Mouse (Mus musculus) embryonic facial prominence, embryonic 10.5 days (tissue): ENCODE measurements around the gene Prkar1a. TPM values are rescaled to one million over a fixed set of nuclear protein-coding genes. Genes with fewer than 3 reads are reported as not detected.

Experiments
- DNase-seq: peaks from one replicate; pipeline ENCODE4 v3.0.0-alpha.2; 2017; ENCODE audit warnings: low spot score
- H3K27ac ChIP-seq: fragments of 300-500 bp; sonication (generic); replicated peaks from 2 replicates; pipeline ENCODE4 v1.5.1; 2016; ENCODE audit warnings: mild to moderate bottlenecking
- H3K27me3 ChIP-seq: fragments of 300-500 bp; sonication (generic); replicated peaks from 2 replicates; pipeline ENCODE4 v1.6.1; 2016; ENCODE audit warnings: low read depth, mild to moderate bottlenecking; ENCODE audit not compliant: poor library complexity, severe bottlenecking
- H3K36me3 ChIP-seq: fragments of 300-500 bp; sonication (generic); replicated peaks from 2 replicates; pipeline ENCODE4 v1.6.1; 2016; ENCODE audit warnings: mild to moderate bottlenecking, moderate library complexity
- H3K4me1 ChIP-seq: fragments of 300-500 bp; sonication (generic); 2 replicates; pipeline ENCODE4 v1.6.1; 2016
- H3K4me3 ChIP-seq: fragments of 300-500 bp; sonication (generic); 2 replicates; pipeline ENCODE4 v1.5.1; 2016; ENCODE audit warnings: mild to moderate bottlenecking, moderate library complexity
- H3K9me3 ChIP-seq: fragments of 300-500 bp; sonication (generic); 2 replicates; pipeline ENCODE4 v1.6.1; 2016; ENCODE audit warnings: mild to moderate bottlenecking
- WGBS: fragments of 180-500 bp; shearing (Covaris S2); methylation state at CpG from one replicate; pipeline ENCODE4 v1.1.7; 2016; 5-methylcytosine and 5-hydroxymethylcytosine counted together
- polyA plus RNA-seq: library from polyadenylated mRNA; unstranded; fragments of >200 nt; fragmentation: Nextera tagmentation; extraction: Ambion mirVana; gene quantifications from 2 replicates; pipeline ENCODE4 v1.2.1, GENCODE M21; 2016

Prkar1a gene
- polyA plus RNA-seq, 1 experiment from 2014 or later, result 349 TPM

- Histone ChIP-seq H3K27me3 (no peaks in the 10 kb centered on the region), H3K27ac (no peak overlapping the region), H3K4me1 (peaks cover 8% of the 10 kb centered on the region), H3K9me3 (no peaks in the 10 kb centered on the region), H3K36me3 (no peaks in the 10 kb centered on the region), H3K4me3 (no peak overlapping the region)
- 90% methylated on average over 22 of the region's 22 CpGs for WGBS
- no peak for DNase-seq
These were observed 55.4 kb downstream of the Prkar1a start for GRCm38 (mm10) chr11:109704311-109705205.

- DNase-seq, result no peak
These were observed 56.3 kb downstream of the Prkar1a start for GRCm38 (mm10) chr11:109705336-109706054.

GRCm38 (mm10) chr11:109706055-109706412, 56.8 kb downstream of the Prkar1a start:
- H3K4me1 ChIP-seq, result peaks cover 8% of the 10 kb centered on the region
- H3K27me3 ChIP-seq, result no peaks in the 10 kb centered on the region
- no peak overlapping the region for H3K27ac ChIP-seq
- no peak for DNase-seq
- H3K9me3 ChIP-seq, result no peaks in the 10 kb centered on the region
- H3K36me3 ChIP-seq, result no peaks in the 10 kb centered on the region
- WGBS, result 68% methylated on average over 9 of the region's 9 CpGs
- no peak overlapping the region for H3K4me3 ChIP-seq

More at GRCm38 (mm10) chr11:109705336-109706054, 56.3 kb downstream of the Prkar1a start:
- Histone ChIP-seq H3K9me3 (no peaks in the 10 kb centered on the region), H3K27me3 (no peaks in the 10 kb centered on the region), H3K4me1 (peaks cover 8% of the 10 kb centered on the region), H3K36me3 (no peaks in the 10 kb centered on the region), H3K27ac (no peak overlapping the region), H3K4me3 (no peak overlapping the region)
- 87% methylated on average over 9 of the region's 9 CpGs for WGBS

- WGBS, result 88% methylated on average over 4 of the region's 4 CpGs
- Histone ChIP-seq H3K36me3 (no peaks in the 10 kb centered on the region), H3K4me3 (no peak overlapping the region), H3K4me1 (peaks cover 8% of the 10 kb centered on the region), H3K27me3 (no peaks in the 10 kb centered on the region), H3K27ac (no peak overlapping the region), H3K9me3 (no peaks in the 10 kb centered on the region)
- DNase-seq, result no peak
These were observed 57.4 kb downstream of the Prkar1a start for GRCm38 (mm10) chr11:109706586-109706985.

GRCm38 (mm10) chr11:109707442-109707841, 58.2 kb downstream of the Prkar1a start:
- Histone ChIP-seq H3K27me3 (no peaks in the 10 kb centered on the region), H3K4me3 (no peak overlapping the region), H3K4me1 (peaks cover 3% of the 10 kb centered on the region), H3K36me3 (no peaks in the 10 kb centered on the region), H3K9me3 (no peaks in the 10 kb centered on the region), H3K27ac (no peak overlapping the region)
- no peak for DNase-seq
- 59% methylated on average over 3 of the region's 3 CpGs for WGBS

- Histone ChIP-seq H3K27me3 (no peaks in the 10 kb centered on the region), H3K9me3 (no peaks in the 10 kb centered on the region), H3K4me3 (no peak overlapping the region), H3K36me3 (no peaks in the 10 kb centered on the region), H3K4me1 (peaks cover 12% of the 10 kb centered on the region), H3K27ac (no peak overlapping the region)
- no peak for DNase-seq
- WGBS, result 92% methylated on average over 4 of the region's 4 CpGs
These were observed 59.6 kb downstream of the Prkar1a start for GRCm38 (mm10) chr11:109708786-109709185.

GRCm38 (mm10) chr11:109709501-109709900, 60.3 kb downstream of the Prkar1a start:
- no peak for DNase-seq
- 86% methylated on average over 5 of the region's 5 CpGs for WGBS
- no peaks in the 10 kb centered on the region for H3K36me3 ChIP-seq
- H3K4me1 ChIP-seq, result peaks cover 19% of the 10 kb centered on the region
- no peak overlapping the region for H3K27ac ChIP-seq
- no peaks in the 10 kb centered on the region for H3K9me3 ChIP-seq
- H3K4me3 ChIP-seq, result no peak overlapping the region
- H3K27me3 ChIP-seq, result no peaks in the 10 kb centered on the region

- Histone ChIP-seq H3K27me3 (peaks cover 9% of the 10 kb centered on the region), H3K36me3 (no peaks in the 10 kb centered on the region), H3K4me3 (no peak overlapping the region), H3K27ac (peak overlapping the region; percentile 63), H3K4me1 (peaks cover 50% of the 10 kb centered on the region), H3K9me3 (no peaks in the 10 kb centered on the region)
- no peak for DNase-seq
- WGBS, result 74% methylated on average over 17 of the region's 17 CpGs
These were observed 65.4 kb downstream of the Prkar1a start for GRCm38 (mm10) chr11:109714341-109715247.

GRCm38 (mm10) chr11:109715311-109715781, 66.1 kb downstream of the Prkar1a start:
- Histone ChIP-seq H3K27ac (peak overlapping the region; percentile 63), H3K36me3 (no peaks in the 10 kb centered on the region), H3K4me3 (no peak overlapping the region), H3K27me3 (peaks cover 17% of the 10 kb centered on the region), H3K4me1 (peaks cover 50% of the 10 kb centered on the region), H3K9me3 (no peaks in the 10 kb centered on the region)
- peak; percentile 57 for DNase-seq
- 52% methylated on average over 12 of the region's 12 CpGs for WGBS

- 75% methylated on average over 7 of the region's 7 CpGs for whole genome bisulfite sequencing
- peaks cover 64% of the 10 kb centered on the region for H3K4me1 ChIP-seq
These were observed 67.8 kb downstream of the Prkar1a start for GRCm38 (mm10) chr11:109716981-109717380.

GRCm38 (mm10) chr11:109717448-109717847, 68.2 kb downstream of the Prkar1a start:
- no peaks in the 10 kb centered on the region for H3K36me3 ChIP-seq
- 89% methylated on average over 5 of the region's 5 CpGs for WGBS
- H3K4me3 ChIP-seq, result no peak overlapping the region
- peaks cover 38% of the 10 kb centered on the region for H3K27me3 ChIP-seq
- no peak for DNase-seq
- peaks cover 69% of the 10 kb centered on the region for H3K4me1 ChIP-seq
- H3K27ac ChIP-seq, result no peak overlapping the region
- H3K9me3 ChIP-seq, result no peaks in the 10 kb centered on the region

More at GRCm38 (mm10) chr11:109716981-109717380, 67.8 kb downstream of the Prkar1a start:
- Histone ChIP-seq H3K27ac (no peak overlapping the region), H3K36me3 (no peaks in the 10 kb centered on the region), H3K9me3 (no peaks in the 10 kb centered on the region), H3K27me3 (peaks cover 33% of the 10 kb centered on the region), H3K4me3 (no peak overlapping the region)
- no peak for DNase-seq
